Mouse (Mus musculus): ENCODE results near the gene Armc2.

DNA sequence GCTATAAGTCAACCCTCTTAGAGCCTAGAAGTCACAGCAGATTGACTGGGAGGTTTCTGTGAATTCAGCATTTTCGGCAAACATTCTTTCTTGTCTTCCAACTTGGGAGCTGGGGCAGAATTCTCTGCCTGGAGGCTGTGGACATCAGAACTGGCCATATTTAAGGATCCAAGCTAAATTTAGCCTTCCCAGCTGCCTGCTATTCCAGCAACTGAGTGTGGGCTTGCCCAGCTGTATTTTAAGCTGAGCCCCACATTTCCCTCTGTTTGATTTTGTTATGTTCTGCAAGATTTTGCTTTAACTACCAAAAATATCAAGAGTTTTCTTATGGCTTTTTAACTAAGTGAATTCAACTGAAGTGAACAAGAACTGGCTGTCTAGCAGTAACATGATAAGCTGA is 24.6 kb upstream of the Armc2 start:
- TF ChIP-seq ZC3H11A (IDR thresholded peaks at IDR 0.05; ENCODE audit: borderline replicate concordance, low read depth, low read length) (no peak), MAFK (IDR thresholded peaks at IDR 0.05; ENCODE audit: insufficient read depth, low read depth, low read length) (no peak)
